Mouse (Mus musculus) gastrocnemius, postnatal 10 days (tissue): Measurements from ENCODE around the gene Ak1. TPM values are rescaled to one million over a fixed set of nuclear protein-coding genes. Genes with fewer than 3 reads are reported as not detected.

Source experiments
- DNase-seq: peaks from one replicate; pipeline ENCODE4 v3.0.0; 2021; ENCODE audit warnings: mixed read lengths
- total RNA-seq, 2 experiments: library from RNA; stranded (reverse); gene quantifications; 2 replicates each; pipeline ENCODE4 v1.2.3; 2021

Gene Ak1
- total RNA-seq, 2 experiments from 2014 or later = 1,275 to 1,593 TPM

- no peak for DNase-seq
These were observed 22.1 kb upstream of the Ak1 start, which contains the start of gene St6galnac6 for GRCm38 (mm10) chr2:32599409-32599808. TSS of gene St6galnac6 (plus strand) at chr2:32599709.

GRCm38 (mm10) chr2:32601417-32602065 lies 20.0 kb upstream of the Ak1 start:
- no peak for DNase-seq

GRCm38 (mm10) chr2:32602600-32603054 lies 18.9 kb upstream of the Ak1 start:
- DNase-seq = peak; percentile 92

- DNase-seq = no peak
These were observed 16.9 kb upstream of the Ak1 start for GRCm38 (mm10) chr2:32604631-32605030.

GRCm38 (mm10) chr2:32606161-32607142 lies 15.1 kb upstream of the Ak1 start:
- peak; percentile 91 for DNase-seq

- peak; percentile 58 for DNase-seq
These were observed 14.2 kb upstream of the Ak1 start for GRCm38 (mm10) chr2:32607262-32607947.

GRCm38 (mm10) chr2:32608141-32608777 lies 13.3 kb upstream of the Ak1 start:
- peak; percentile 70 for DNase-seq

GRCm38 (mm10) chr2:32608778-32609435 lies 12.7 kb upstream of the Ak1 start:
- DNase-seq = no peak

- no peak for DNase-seq
These were observed 10.8 kb upstream of the Ak1 start for GRCm38 (mm10) chr2:32610610-32611229.

- no peak for DNase-seq
These were observed 9.3 kb upstream of the Ak1 start for GRCm38 (mm10) chr2:32612274-32612673.

GRCm38 (mm10) chr2:32617109-32617508 lies 4.4 kb upstream of the Ak1 start:
- no peak for DNase-seq

- DNase-seq = no peak
These were observed 4.0 kb upstream of the Ak1 start for GRCm38 (mm10) chr2:32617601-32618000.

GRCm38 (mm10) chr2:32618051-32618450 lies 3.5 kb upstream of the Ak1 start:
- DNase-seq = no peak

- no peak for DNase-seq
These were observed 659 bp upstream of the Ak1 start for GRCm38 (mm10) chr2:32620682-32621516.

GRCm38 (mm10) chr2:32624111-32624748 lies 2.7 kb downstream of the Ak1 start:
- DNase-seq = no peak

GRCm38 (mm10) chr2:32625212-32625872 lies 3.8 kb downstream of the Ak1 start:
- peak; percentile 75 for DNase-seq

- DNase-seq = peak; percentile 79
These were observed 4.5 kb downstream of the Ak1 start for GRCm38 (mm10) chr2:32625873-32626694.
